In genomic region chr11:5033136-5033535, GRCm38 (mm10) we compare ENCODE assay signal across 9 mouse cellular contexts. TPM values are rescaled to one million over a fixed set of nuclear protein-coding genes. Genes with fewer than 3 reads are reported as not detected.
DNase-seq lines count a peak whose midpoint lies in the region; ATAC-seq and TF ChIP-seq lines count a peak whose summit lies in the region.
"Had no signal": no experiment of that assay in that cellular context is flagged by ENCODE, and none has a peak within 500 bp of the region (broad histone marks: within the 10 kb centered on the region; RNA-seq: fewer than 3 reads in every experiment).

No protein-coding gene starts in this region.

- no peak overlapping the region for H3K4me3 ChIP-seq in heart, adult 2 months
- no peak overlapping the region for H3K4me3 ChIP-seq in heart, embryonic 12.5 days
- H3K4me3 ChIP-seq: limb, embryonic 15.5 days had no signal

- intact Hi-C loops in heart, adult 2 months (cut with DNase I): no loop called here

- peak; percentile 69; the same call in 1 of the 2 replicates for TF ChIP-seq EP300 in heart, adult 2 months (IDR thresholded peaks at IDR 0.05; ENCODE audit: insufficient read depth, low read depth, low read length)

- peaks cover 2% of the 10 kb centered on the region; the same call in 1 of the 2 replicates for H3K4me1 ChIP-seq in heart, adult 2 months (ENCODE audit: control insufficient read depth, insufficient read depth, low read length)
- H3K4me1 ChIP-seq in heart, embryonic 12.5 days (replicated peaks): peaks cover 4% of the 10 kb centered on the region; the same call in 1 of the 2 replicates
- H3K4me1 ChIP-seq: limb, embryonic 15.5 days had no signal

- WGBS in heart, adult 2 months: 48% methylated on average over 3 of the region's 3 CpGs
- 80% methylated on average over 3 of the region's 3 CpGs for WGBS in heart, embryonic 12.5 days

- H3K27ac ChIP-seq in heart, adult 2 months: no peak overlapping the region
- H3K27ac ChIP-seq in heart, embryonic 12.5 days (ENCODE audit: poor library complexity, severe bottlenecking): no peak overlapping the region
- H3K27ac ChIP-seq: limb, embryonic 15.5 days had no signal

- no peak overlapping the region for H3K4me2 ChIP-seq in heart, embryonic 12.5 days
- H3K4me2 ChIP-seq: limb, embryonic 15.5 days had no signal

- no peak for ATAC-seq in heart, embryonic 12.5 days (ENCODE audit: insufficient number of reproducible peaks, low FRiP score)

- no peaks in the 10 kb centered on the region for H3K27me3 ChIP-seq in heart, adult 2 months (ENCODE audit: control insufficient read depth, insufficient read depth, low read length)
- no peaks in the 10 kb centered on the region for H3K27me3 ChIP-seq in heart, embryonic 12.5 days (replicated peaks)
- H3K27me3 ChIP-seq: limb, embryonic 15.5 days had no signal

- H3K9ac ChIP-seq in heart, adult 2 months (ENCODE audit: low read depth, low read length): no peak overlapping the region
- no peak overlapping the region for H3K9ac ChIP-seq in heart, embryonic 12.5 days
- H3K9ac ChIP-seq: limb, embryonic 15.5 days had no signal

- no peaks in the 10 kb centered on the region for H3K79me2 ChIP-seq in heart, adult 2 months (replicated peaks; ENCODE audit: control insufficient read depth, insufficient read depth, low read length)

- TF ChIP-seq CTCF in heart, adult 2 months (IDR thresholded peaks at IDR 0.05): no peak

- H3K9me3 ChIP-seq in heart, embryonic 12.5 days (replicated peaks): no peaks in the 10 kb centered on the region
- H3K9me3 ChIP-seq: limb, embryonic 15.5 days had no signal

- no peak for TF ChIP-seq POLR2A in heart, adult 2 months (IDR thresholded peaks at IDR 0.05; ENCODE audit: insufficient read depth, low read depth, low read length)

- no peaks in the 10 kb centered on the region for H3K36me3 ChIP-seq in heart, adult 2 months (ENCODE audit: control insufficient read depth, insufficient read depth, low read length)
- peaks cover 96% of the 10 kb centered on the region for H3K36me3 ChIP-seq in heart, embryonic 12.5 days

- peak; percentile 71 to 81 for DNase-seq in heart, adult 2 months
- peak; percentile 91 for DNase-seq in adrenal gland, adult 2 months
- DNase-seq in cerebellum, postnatal 36 days: peak; percentile 73 to 83
- peak; percentile 52 for DNase-seq in kidney, adult 9 months
- DNase-seq in spleen, adult 18-20 months: no peak
- DNase-seq in layer of hippocampus, postnatal 14 days (ENCODE audit: low spot score in 2 of 2): no peak
- no peak for DNase-seq in spleen, postnatal 14 days (ENCODE audit: low spot score in 2 of 2)

RNA-seq across cellular contexts. Expression of gene Rasl10a, which starts 24.8 kb away (rescaled TPM):
- 1 to 10 TPM; 5.0 to 8.1 TPM for total RNA-seq in heart, adult 2 months (2021)
- 5.2 and 5.4 TPM in 2 replicates for polyA plus RNA-seq in heart, adult 2 months (2012; rRNA removed)
- polyA plus RNA-seq in heart, embryonic 12.5 days (2016; fragmentation: Nextera tagmentation; extraction: Ambion mirVana): 0.70 and 1.0 TPM in 2 replicates
- total RNA-seq in adrenal gland, adult 2 months (2021): under 1 TPM; 0.35 to 0.52 TPM
- 2.2 and 2.6 TPM in 2 replicates for polyA plus RNA-seq in adrenal gland, adult 2 months (2012; rRNA removed)
- 10 to 100 TPM; 45.5 to 53.6 TPM for total RNA-seq in layer of hippocampus, postnatal 14 days (2021)

RNA-seq across cellular contexts. Expression of gene Gas2l1, which starts 32.0 kb away (rescaled TPM):
- total RNA-seq in heart, adult 2 months (2021): 10 to 100 TPM; 18.2 to 21.0 TPM
- 22.5 and 27.9 TPM in 2 replicates for polyA plus RNA-seq in heart, adult 2 months (2012; rRNA removed)
- polyA plus RNA-seq in heart, embryonic 12.5 days (2016; fragmentation: Nextera tagmentation; extraction: Ambion mirVana): 31.6 and 35.8 TPM in 2 replicates
- total RNA-seq in adrenal gland, adult 2 months (2021): 10 to 100 TPM; 42.6 to 58.4 TPM
- polyA plus RNA-seq in adrenal gland, adult 2 months (2012; rRNA removed): 108 and 131 TPM in 2 replicates
- 10 to 100 TPM; 70.7 to 71.0 TPM for total RNA-seq in layer of hippocampus, postnatal 14 days (2021)

RNA-seq across cellular contexts. Expression of gene Ap1b1, which starts 46.5 kb away (rescaled TPM):
- total RNA-seq in heart, adult 2 months (2021): 10 to 100 TPM; 48.1 to 48.6 TPM
- 64.2 and 77.2 TPM in 2 replicates for polyA plus RNA-seq in heart, adult 2 months (2012; rRNA removed)
- 51.4 and 56.4 TPM in 2 replicates for polyA plus RNA-seq in heart, embryonic 12.5 days (2016; fragmentation: Nextera tagmentation; extraction: Ambion mirVana)
- 10 to 100 TPM; 59.0 to 78.0 TPM for total RNA-seq in adrenal gland, adult 2 months (2021)
- polyA plus RNA-seq in adrenal gland, adult 2 months (2012; rRNA removed): 68.2 and 111 TPM in 2 replicates
- 100 to 1,000 TPM; 140 to 141 TPM for total RNA-seq in layer of hippocampus, postnatal 14 days (2021)

Comparison
In these comparisons a context has a peak if more than half of its experiments do, and no peak if none do; other contexts are left out.
1. DNase-seq: peak in heart, adult 2 months (2 of 2), adrenal gland, adult 2 months (single experiment), cerebellum, postnatal 36 days (2 of 2) and kidney, adult 9 months (single experiment); none in spleen, adult 18-20 months (0 of 2), layer of hippocampus, postnatal 14 days (0 of 2) and spleen, postnatal 14 days (0 of 2).
2. RNA of gene Rasl10a, which starts 24.8 kb away (total RNA-seq): 45.5 to 53.6 TPM in layer of hippocampus, postnatal 14 days; 5.0 to 8.1 TPM in heart, adult 2 months and 0.35 to 0.52 TPM in adrenal gland, adult 2 months; every median in the first group is over 4 times any median in the second.